Mouse (Mus musculus) ovary, adult 18-20 months (tissue): ENCODE data around the gene Slc25a39.
"Not testable (repeated sequence)": the region's sequence is repeated elsewhere in the genome, so short reads cannot be mapped to it uniquely, and the experiment has no call there.

Source experiments
- DNase-seq: peaks from one replicate; pipeline ENCODE4 v3.0.0; 2022; ENCODE audit warnings: low spot score, mixed read lengths

The Slc25a39 gene

DNA sequence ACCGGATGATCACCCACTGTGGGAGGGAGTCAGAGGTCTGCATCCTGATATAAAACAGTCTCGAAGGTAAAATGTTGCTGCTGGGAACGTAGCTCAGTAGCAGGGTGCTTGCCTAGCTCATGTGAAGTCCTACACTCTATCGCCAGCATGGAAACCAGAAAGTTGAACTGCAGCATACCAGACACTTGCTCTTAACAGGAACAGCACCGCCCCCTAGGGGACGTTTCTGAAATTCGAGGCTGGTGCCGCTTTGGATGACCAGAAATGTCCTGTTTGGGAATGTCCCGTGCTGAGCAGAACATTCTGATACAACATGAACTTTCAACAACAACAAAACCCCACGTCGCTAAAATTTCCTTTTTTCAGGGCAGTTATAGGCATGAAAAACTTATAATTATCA lies 4.0 kb upstream of the Slc25a39 start:
- peak; percentile 78 for DNase-seq

DNA sequence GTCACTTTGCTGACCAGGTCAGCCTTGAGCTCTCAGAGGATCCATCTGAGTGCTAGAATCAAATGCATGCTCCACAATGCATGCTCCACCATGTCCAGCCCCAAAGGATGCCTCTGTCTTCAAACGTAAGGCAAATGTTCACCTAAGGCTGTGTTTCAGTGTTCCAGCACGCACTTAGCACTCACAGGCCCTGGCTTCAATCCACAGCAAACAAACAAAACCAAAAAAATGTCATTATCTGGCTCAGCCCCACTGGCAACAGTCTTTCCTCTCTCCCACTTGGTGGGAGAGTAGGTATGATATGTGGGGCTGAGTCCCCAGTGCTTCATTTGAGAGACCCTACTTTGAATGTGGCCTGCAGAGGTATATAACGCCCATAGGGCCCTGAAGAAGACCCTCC lies 3.3 kb upstream of the Slc25a39 start:
- DNase-seq = no peak

DNA sequence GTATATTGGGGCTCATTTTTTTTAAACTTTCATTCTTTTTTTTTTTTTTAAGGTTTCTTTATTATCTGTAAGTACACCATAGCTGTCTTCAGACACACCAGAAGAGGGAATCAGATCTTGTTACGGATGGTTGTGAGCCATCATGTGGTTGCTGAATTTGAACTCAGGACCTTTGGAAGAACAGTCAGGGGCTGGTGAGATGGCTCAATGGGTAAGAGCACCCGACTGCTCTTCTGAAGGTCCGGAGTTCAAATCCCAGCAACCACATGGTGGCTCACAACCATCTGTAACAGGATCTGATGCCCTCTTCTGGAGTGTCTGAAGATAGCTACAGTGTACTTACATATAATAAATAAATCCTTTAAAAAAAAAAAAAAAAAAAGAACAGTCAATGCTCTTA lies 2.6 kb upstream of the Slc25a39 start:
- not testable (repeated sequence) for DNase-seq

DNA sequence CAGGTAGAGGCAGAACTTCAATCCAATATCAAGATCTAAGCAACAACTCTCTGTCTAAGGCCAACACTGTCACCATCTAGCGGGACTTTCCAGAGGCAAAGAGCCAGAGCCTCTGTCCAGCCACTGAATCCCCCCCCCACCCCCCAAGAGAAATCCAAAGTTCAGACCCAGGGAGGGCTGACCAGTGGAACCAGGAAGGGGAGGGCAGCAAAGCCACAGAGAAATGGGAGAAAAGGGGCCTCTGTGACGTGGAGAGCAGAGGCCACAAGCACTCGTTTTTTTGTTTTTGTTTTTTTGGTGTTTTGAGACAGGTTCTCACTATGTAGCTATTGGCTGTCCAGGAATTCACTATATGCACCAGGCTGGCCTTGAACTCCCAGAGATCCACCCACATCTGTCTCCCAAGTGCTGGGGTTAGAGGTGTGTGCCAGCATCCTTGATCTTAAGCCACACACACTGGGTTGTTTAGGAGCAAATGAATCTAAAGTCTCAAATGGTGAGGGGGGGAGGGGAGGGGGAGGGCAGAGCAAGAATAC lies 2.1 kb upstream of the Slc25a39 start:
- DNase-seq = no peak

DNA sequence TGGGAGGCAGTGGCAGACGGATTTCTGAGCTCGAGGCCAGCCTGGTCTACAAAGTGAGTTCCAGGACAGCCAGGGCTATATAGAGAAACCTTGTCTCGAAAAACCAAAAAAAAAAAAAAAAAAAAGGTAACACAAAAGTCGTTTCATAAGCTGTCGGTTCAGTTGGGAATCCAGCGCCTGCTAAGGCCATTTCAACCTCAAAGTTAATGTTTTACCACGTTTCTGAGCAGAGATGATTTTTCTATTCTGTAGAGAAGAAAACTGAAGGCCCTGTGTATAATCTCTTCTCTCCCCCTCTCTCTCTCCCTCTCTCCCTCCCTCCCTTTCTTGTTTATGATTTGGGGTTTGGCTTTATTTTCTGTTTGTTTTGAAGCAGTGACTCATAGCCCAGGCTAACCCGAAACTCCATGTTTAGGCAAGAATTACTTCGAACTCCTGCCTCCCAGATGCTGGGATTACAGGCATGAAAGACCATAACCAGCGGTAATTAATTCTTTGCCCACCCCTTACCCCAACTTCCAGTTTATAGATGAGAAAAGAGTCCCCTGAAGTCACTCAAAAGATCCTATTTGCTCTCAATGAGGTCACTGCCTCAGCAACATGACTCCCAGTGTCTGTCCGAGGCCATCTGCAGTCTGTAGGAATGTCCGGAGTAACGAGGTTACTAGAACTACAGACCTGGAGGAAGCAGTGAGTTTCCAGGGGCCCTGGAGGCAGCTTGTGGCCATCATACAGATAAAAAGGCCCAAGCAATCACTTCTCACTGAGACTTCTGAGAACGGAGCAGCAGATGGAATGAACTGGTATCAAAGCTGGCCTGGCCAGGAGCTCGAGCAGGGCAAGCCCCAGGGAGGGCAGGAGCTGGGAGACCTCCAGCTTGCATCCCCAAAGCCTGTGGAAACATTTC lies 1.4 kb upstream of the Slc25a39 start:
- no peak for DNase-seq

DNA sequence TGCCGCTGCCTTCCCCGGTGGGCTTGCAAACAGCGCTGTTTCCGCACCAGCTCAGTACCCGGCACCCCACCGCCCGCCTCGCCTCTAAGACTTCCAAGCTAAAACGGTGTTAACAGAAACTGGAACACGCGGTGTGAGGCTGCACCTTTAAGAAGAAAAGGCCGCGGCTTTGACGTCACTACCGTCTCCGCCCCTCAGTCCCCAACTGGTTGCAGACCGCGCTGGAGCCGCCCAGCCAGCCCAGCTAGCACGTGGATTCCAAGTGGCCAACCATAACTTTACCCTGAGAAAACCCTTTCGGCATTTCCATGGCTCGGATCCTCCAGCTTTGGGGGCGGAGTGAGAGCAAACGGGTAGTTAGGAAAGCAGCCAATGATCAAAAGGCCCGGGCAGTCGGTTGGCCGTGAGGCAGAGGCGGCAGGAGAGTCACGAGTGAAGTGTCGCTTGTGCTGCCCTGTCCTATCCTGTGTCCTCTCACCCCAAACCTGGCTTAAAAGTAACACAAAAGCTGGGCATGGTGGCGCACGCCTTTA lies 664 bp upstream of the Slc25a39 start:
- DNase-seq = peak; percentile 97

DNA sequence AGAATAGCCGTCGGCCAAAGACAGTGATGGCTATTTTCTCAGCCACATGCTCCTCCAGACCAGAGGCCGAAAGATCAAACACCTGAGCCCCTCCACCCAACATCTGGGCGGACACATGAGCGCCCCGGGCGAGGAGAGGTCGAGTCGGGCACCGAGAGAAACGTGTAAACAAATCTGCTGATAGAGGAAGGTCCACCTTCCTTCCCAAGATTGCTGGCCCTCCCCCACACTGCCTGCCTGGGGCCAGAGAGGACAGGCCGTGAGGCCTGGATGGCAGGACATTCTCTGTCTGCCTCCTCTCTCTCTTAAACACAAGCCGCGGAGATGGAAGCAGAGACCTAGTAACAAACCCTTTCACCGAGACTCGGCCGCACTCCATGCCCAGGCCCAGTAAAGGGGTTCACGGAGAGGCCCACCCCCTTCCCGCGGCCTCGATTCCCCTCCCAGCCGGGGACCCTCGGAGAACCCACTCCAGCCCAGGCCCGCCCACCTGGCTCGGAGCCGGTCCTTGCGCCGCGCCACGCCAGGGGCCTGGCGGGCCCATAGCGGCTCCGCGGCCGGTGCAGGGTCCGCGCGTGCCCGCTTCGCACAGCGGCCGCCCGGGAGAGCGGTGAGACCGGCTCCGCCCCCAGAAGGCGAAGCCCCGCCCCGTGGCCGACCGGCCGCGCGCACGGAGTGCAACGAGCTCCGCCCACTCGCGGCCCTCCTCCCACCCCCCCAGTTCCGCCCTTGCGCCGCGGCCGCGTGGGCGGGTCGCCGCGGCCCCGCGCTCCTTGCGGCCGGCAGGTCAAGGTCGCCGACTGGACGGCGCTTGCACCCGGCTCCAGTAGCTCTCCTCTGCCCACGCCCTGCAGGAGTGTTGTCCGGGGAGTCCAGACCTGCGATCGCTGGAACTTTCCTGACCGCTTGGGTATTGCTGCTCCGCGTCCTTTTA lies 579 bp downstream of the Slc25a39 start:
- peak; percentile 88 for DNase-seq

DNA sequence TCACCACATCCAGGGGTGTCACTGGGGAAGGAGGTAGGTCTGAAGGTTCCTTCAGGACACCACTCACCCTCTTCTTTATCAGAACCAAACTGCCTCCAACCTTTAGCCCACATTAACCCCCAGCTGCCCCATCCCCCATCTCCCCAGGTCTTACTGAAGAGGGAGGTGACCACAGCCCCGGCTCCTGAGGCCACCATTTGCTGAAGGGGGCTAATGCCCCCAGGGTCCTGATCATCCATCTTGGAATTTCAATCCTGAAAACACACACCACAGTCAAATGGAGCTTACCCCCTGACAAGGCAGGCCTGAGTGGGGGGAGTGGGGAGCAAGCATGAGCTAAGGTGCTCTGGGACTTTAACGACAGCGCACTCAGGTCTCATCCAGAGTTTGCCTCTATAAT lies 1.3 kb downstream of the Slc25a39 start:
- no peak for DNase-seq

DNA sequence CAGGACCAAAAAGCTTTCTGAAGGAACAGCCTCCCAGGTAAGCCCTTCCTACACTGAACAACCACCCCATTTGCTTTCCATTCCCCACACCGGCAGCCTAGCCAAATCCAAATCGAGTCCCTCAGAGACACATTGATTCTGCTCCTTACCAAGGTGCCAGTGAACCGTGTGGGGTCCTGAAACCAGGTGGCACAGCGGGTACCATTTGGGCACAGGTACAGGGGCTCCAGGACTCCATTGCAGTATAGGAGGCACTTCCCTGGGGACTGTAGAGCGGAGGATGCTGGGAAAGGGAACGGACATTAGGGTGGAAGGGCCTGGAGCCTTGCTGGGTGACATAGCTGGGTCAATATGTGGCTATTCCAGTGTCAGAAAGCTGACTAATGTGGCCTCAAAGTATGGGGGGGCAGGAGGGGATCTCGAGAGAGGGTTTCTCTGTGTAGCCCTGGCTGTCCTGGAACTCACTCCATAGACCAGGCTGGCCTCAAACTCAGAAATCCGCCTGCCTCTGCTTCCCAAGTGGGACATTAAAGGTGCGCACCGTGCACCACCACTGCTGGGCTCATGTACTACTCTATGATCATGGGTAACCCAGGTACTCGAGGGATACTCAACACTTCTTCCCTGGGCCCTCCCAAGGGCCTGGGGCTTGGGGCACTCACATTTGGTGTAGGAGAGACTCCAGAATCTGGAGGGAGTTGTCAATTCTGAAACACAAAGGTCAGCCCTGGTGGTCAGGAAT lies 2.0 kb downstream of the Slc25a39 start:
- no peak for DNase-seq

DNA sequence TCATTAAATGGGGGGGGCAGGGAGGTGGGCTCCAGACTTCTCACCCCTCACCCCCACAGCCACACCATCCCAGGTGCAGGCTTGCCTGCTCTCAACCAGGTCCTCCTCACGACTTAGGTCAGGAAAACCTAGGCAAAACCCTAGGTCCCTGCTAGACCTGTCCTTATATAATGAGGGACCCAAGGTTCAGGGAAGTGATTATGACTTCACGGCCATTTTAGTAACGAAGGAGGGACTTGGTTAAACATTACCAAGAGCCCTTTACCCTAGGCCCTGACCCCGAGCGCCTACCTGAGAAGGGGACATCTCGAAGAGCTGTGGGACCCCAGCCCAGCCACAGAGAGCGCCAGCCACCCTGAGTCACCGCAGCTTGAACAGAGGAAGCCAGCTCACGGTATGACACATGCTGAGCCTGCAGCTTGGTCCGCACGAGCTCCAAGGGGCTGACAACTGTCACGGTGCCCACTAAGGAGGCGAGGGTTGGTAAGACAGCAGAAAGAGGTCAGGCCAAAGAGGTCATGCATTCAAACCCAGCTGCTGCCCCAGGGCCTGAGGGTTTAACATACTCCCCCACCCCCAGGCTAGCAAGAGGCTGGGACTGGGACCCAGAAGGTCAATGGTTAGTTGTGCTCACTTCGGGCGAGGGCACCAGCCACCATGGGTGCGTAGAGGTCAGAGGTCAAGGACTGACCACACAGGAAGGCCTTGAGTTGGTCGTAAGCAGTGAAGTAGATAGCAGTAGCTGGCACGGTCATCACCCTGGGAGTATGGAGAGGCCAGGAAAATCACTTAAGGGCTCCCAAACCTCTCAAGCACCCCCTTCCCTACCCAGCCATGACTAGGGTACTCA lies 3.4 kb downstream of the Slc25a39 start:
- DNase-seq = no peak

DNA sequence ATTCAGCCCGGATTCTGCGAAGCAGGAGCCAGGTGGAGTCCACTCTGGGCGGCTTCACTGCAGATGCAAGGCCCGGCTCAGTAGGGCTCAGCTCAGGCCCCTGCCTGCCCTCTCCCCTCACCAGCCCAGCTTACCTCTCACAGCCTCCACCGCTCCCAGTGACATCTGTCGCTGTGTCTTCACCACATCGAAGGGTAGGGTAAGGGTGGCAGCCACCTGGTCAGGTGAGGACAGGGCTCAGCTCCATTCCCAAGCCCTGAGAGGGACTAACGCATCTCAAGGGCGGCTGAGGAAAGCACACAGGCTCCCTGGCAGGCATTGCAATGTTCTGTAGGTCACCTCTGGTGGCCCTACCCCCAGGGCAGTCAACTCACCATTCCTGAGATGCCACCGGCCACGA lies 4.1 kb downstream of the Slc25a39 start:
- DNase-seq = no peak

DNA sequence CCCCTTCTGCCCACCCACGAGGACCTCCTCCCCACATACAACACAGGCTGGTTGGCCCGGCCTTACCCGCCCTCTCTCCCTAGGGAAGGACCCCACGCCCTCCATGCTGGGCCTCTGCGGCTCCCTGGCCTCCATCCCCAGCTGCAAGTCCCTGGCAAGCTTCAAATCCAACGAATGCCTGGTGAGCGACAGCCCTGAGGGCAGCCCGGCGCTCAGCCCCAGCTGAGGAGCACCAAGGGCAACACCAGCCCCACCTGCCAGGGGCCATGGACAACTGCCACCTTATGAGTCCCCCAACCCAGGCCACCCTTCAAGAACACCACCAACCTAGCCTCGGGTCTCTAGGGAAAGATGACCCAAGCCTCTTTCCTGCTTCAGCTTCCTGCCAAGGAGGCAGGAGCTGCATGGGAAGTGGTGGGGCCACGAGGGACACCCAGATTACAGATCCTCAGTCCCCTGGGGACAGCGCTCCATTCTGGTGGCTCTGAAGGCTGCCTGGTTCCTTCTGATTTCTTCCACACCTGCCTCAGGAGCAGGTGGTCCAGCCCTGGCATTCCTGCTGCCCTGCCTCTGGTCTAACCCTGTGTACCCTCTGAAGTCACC lies 5.7 kb downstream of the Slc25a39 start:
- DNase-seq = no peak

DNA sequence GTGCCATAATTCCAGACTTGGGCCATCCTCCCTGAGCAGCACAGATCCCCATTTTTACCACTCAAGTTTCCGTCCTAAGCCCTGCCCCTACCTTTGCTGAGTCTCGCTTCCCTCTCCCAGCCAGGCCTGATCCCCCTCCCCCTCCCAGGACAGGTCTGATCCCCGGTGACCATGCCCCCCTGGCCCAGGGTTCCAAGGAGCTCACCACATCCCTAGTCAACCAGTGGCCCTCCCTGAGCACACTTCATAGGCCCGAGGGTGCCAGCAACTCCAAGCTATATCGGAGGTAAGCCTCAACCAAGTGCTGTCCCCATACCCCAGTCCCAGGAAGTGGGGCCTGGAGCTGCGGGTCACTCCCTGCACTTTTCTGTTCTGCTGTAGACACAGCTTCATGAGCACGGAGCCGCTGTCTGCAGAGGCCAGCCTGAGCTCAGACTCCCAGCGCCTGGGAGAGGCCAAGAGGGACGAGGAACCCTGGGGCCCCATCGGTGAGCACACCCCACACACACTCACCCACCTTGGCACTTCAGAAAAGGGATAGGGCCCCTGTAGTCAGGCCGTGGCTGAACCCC lies 7.1 kb downstream of the Slc25a39 start:
- no peak for DNase-seq

DNA sequence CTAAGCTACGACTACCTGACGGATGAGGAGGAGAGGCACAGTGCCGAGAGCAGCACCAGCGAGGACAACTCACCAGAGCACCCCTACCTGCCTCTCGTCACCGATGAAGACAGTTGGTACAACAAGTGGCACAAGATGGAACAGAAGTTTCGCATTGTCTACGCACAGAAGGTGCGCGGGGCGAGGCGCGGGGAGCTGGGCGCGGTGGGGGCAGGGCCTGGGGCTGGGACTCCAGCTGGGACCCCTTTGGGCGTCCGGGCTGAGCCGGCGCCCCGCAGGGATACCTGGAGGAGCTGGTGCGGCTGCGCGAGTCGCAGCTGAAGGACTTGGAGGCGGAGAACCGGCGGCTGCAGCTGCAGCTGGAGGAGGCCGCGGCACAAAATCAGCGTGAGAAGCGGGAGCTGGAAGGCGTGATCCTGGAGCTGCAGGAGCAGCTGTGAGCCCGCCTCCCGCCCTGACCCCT lies 8.1 kb downstream of the Slc25a39 start:
- no peak for DNase-seq

DNA sequence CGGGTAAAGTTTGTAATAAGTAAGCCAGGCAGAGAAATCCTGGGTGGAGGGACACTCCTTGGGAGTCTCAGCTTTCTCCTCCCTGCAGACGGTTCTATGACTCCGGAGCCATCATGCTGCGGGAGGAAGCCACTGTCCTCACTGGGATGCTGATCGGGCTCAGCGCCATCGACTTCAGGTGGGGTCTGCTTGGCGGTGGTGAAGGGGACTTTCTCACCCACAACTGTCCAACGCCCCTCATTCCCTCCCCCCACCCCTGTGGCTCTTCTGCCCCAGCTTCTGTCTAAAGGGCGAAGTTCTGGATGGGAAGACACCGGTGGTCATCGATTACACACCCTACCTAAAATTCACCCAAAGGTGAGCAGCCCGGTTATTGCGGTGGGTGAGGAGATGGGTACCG lies 8.6 kb downstream of the Slc25a39 start:
- no peak for DNase-seq

DNA sequence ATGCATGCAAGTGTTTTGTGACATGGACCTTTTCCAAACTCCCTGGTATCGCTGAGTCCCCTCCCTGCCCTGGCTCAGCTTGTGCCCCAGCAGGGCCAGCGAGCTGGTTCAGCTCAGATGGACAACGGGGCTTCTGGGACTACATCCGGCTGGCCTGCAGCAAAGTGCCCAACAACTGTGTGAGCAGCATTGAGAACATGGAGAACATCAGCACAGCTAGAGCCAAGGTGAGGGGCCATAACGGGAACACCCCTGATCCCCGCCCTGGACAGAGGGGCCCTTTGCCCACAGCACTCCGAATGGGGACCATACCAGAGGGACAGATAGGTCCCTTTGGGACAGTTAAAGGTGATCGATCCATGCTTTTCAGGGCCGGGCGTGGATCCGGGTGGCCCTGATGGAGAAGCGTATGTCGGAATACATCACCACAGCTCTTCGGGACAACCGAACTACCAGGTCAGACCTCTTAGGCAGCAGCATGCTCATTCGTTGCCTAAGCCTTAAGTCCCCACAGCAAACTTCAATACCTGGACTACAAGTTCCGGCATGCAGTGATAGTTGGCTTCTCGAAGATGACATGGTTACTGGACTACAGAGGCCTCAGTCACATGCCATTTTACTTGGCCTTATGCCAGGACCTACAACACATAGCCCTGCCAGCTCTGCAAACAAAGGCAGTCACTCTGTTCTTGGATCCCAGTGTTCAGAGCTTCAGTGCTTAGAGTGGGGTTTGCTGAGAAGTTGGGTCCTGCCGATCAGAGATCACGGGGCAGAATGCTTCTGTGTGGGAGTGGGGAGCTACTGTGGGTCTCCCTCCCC lies 9.5 kb downstream of the Slc25a39 start:
- no peak for DNase-seq

DNA sequence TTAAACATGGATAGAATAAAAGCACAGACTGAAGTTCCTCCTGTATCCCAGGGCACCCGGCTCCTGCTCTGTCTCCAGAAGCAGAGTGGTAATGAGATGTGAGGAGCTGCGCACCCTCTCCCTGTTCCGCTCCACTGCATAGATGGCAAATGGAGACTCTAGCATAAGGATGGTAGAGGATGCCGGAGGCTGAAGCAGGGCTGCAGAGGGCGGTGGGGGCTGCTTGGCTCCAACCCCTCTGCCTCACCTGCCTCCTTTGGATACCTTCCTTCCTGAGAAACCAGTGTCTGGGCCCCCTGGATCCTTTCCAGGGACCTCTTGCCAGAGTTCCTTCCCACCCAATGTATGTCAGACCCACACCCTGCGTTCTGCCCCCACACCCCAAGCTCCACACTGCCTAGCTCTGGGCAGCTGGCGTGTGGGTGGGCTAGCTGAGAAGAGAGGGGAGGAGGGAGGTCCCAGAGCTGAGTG lies 11.0 kb downstream of the Slc25a39 start:
- no peak for DNase-seq

DNA sequence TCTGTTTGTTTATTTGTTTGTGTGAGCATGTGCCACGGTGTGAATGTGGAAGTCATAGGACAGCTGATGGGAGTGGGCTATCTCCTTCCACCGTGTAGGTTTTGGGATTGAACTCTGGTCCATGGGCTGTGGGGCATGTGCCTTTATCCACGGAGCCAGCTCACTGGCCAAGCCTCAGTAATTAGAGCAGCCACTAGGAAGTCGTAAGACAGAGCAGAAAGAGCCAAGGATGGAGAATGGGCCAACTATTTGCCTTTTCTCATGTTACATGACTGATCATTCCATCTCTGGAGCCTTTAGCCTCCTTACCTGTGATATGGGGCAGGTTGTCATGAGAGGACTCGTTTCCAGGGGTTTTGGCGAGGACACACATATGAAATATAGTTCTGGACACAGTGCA lies 11.5 kb downstream of the Slc25a39 start:
- DNase-seq = no peak

DNA sequence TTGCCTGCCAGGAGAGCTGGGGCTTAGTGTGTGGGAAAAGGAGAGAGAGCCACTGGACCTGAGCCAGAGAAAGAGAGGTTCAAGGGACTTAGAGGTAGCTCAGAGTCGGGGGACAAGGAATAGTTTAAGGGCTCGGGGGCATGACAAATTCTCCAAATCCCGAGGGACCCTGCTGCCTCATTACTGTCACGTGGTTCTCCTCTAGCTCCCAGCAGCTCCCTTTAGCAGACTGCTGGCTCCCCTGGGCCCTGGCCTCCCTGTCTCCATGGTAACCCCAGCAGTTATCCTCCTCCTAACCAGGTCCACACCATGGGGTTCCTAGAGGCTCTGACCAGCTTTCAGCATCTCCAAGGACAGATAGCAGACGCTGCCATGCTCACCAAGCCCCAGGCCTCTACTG lies 12.5 kb downstream of the Slc25a39 start:
- DNase-seq = no peak
